Mouse (Mus musculus): ENCODE results near the gene Olfr566. TPM values are rescaled to one million over a fixed set of nuclear protein-coding genes. Genes with fewer than 3 reads are reported as not detected.

Olfr566 gene
- not detected for total RNA-seq (2021)
- long read RNA-seq, experiment 1, result 0 reads
- long read RNA-seq, experiment 2, result 0 reads

DNA sequence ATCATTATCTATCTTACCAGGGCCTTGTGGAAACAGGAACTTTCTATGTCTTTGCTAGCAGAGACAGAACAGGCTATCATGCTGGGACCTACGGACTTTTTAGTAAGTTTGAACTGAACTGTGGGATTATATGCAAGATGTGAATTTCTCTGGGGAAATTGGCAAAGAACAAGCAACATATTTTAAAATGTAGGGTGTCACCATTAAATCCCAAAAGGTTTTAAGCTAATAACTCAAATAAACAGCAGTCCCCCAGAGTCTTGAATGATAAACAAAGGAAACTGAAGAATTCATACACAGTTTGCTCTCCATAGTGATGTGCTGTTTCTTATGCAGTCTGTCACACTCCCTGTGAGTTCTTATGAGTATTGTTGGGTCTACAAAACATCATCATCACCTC lies at the start of gene Olfr566:
Gene Olfr566, minus strand, starts transcription at position 101 of the 400 bp plus-strand sequence.
- DNase-seq (ENCODE audit: low spot score in 2 of 2), result no peak

DNA sequence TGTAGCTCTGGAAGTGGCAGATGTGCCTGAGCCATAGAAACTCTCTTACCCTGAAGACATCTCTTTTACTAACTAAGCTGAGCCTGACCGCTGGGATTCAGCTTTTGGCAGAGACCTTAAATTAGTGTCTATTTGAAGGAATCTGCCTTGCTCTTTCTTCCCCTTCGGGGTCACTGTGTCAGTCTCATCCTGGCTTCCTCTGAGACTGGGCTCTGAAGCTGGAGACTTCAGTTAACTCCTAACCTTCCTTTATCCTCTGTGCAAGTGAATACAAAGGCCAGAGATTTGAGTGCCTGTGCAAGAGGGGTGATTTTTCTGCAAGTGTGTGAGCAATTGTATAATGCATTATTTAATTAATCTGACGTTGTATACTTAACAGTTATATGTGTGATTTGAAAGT lies 32.2 kb upstream of the Olfr566 start, which contains the start of gene Olfr569:
Gene Olfr569, minus strand, starts transcription at position 101 of the 400 bp plus-strand sequence.
- DNase-seq (ENCODE audit: low spot score in 2 of 2), result no peak

DNA sequence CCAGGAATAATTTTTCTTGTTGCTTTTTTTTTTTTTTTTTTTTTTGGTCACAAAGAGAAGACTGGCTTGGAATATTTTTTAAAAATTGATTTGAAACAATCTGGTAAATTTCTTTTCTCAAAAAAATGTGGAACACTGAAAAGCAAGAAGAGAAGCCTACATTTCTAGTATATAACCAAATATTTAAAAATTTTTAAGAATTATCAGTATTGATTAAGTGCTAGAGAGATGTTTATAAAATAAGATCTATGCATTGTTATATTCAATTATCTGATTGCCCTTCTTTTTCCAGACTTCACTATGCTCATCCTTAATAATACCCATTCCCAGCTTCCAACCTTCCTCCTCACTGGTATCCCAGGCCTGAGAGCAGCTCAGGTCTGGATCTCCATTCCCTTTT lies 18.3 kb upstream of the Olfr566 start, which contains the start of gene Olfr568:
Gene Olfr568, plus strand, starts transcription at position 301 of the 400 bp plus-strand sequence.
- no peak for DNase-seq (ENCODE audit: low spot score in 2 of 2)

DNA sequence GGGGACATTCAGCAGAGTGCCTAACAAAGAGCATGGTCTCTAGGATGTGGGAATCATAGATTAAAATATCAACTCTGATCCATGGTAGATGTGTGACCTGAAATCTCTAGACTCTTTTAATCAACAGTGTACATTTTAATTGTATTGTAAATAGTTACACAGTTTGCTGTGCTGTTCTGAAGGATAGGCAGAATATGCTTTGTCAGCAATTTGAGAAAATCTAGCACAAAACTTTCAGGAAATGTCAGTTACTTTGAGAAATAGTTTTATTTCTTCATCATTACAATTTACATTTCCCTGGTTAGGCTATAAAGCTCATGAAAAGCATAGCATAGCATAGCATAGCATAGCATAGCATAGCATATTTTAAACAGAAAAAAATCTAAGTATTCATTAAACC lies 2.8 kb downstream of the Olfr566 start:
- no peak for DNase-seq (ENCODE audit: low spot score in 2 of 2)

Other genes starting within 250 kb of the Olfr566 start
- not detected for gene Olfr553, start 240.5 kb downstream of the Olfr566 start, total RNA-seq (2021)
- gene Olfr554, start 220.3 kb downstream of the Olfr566 start, total RNA-seq (2021), result not detected
- not detected for gene Olfr555, start 199.9 kb downstream of the Olfr566 start, total RNA-seq (2021)
- not detected for gene Olfr556, start 193.9 kb downstream of the Olfr566 start, total RNA-seq (2021)
- gene Trim68, start 171.4 kb downstream of the Olfr566 start, total RNA-seq (2021), result 1 to 10 TPM; 3.0 to 4.6 TPM
- gene Olfr557, start 162.9 kb downstream of the Olfr566 start, total RNA-seq (2021), result not detected
- under 1 TPM; 0.16 to 0.40 TPM for gene Olfr558, start 156.6 kb downstream of the Olfr566 start, total RNA-seq (2021)
- not detected for gene Olfr33, start 139.7 kb downstream of the Olfr566 start, total RNA-seq (2021)
- gene Olfr559, start 131.3 kb downstream of the Olfr566 start, total RNA-seq (2021), result not detected
- gene Olfr560, start 99.4 kb downstream of the Olfr566 start, total RNA-seq (2021), result under 1 TPM; 0.16 to 0.49 TPM
- under 1 TPM; 0.59 to 0.65 TPM for gene Olfr78, start 99.3 kb downstream of the Olfr566 start, total RNA-seq (2021)
- not detected for gene Olfr561, start 87.5 kb downstream of the Olfr566 start, total RNA-seq (2021)
- gene Olfr564, start 55.3 kb downstream of the Olfr566 start, total RNA-seq (2021), result not detected
- not detected for gene Olfr568, start 18.4 kb upstream of the Olfr566 start, total RNA-seq (2021)
- gene Olfr569, start 32.1 kb upstream of the Olfr566 start, total RNA-seq (2021), result not detected
- not detected for gene Olfr570, start 35.8 kb upstream of the Olfr566 start, total RNA-seq (2021)
- gene Olfr571, start 58.8 kb upstream of the Olfr566 start, total RNA-seq (2021), result not detected
- not detected for gene Olfr572, start 65.6 kb upstream of the Olfr566 start, total RNA-seq (2021)
- not detected for gene Olfr573-ps1, start 83.8 kb upstream of the Olfr566 start, total RNA-seq (2021)
- gene Olfr574, start 89.7 kb upstream of the Olfr566 start, total RNA-seq (2021), result not detected
- not detected for gene Olfr575, start 100.0 kb upstream of the Olfr566 start, total RNA-seq (2021)
- not detected for gene Olfr576, start 103.9 kb upstream of the Olfr566 start, total RNA-seq (2021)
- not detected for gene Olfr577, start 117.2 kb upstream of the Olfr566 start, total RNA-seq (2021)
- gene Olfr578, start 130.6 kb upstream of the Olfr566 start, total RNA-seq (2021), result not detected
- gene Olfr582, start 179.3 kb upstream of the Olfr566 start, total RNA-seq (2021), result not detected
- not detected for gene Olfr583, start 192.5 kb upstream of the Olfr566 start, total RNA-seq (2021)
- gene Olfr584, start 223.1 kb upstream of the Olfr566 start, total RNA-seq (2021), result not detected
- gene Olfr585, start 239.0 kb upstream of the Olfr566 start, total RNA-seq (2021), result not detected

Measured in left cerebral cortex, adult 18-20 months (tissue).